Mouse (Mus musculus) intestine, embryonic 16.5 days (tissue): ENCODE results near the gene Gm37240. TPM values are rescaled to one million over a fixed set of nuclear protein-coding genes. Genes with fewer than 3 reads are reported as not detected.

Experiments
- ATAC-seq: fragments of 200-750 bp; cut with Nextera tagmentation; 2 replicates; pipeline ENCODE4 v1.8.0; 2017; ENCODE audit warnings: moderate TSS enrichment, moderate library complexity
- H3K27ac ChIP-seq: fragments of 300-500 bp; sonication (generic); 2 replicates; pipeline ENCODE4 v1.5.1; 2014; ENCODE audit warnings: mild to moderate bottlenecking, low read length
- H3K27me3 ChIP-seq: fragments of 300-500 bp; sonication (generic); replicated peaks from 2 replicates; pipeline ENCODE4 v1.6.1; 2014; ENCODE audit warnings: low read length, control low read depth, mixed read lengths; ENCODE audit not compliant: control insufficient read depth, insufficient read depth
- H3K36me3 ChIP-seq: fragments of 300-500 bp; sonication (generic); 2 replicates; pipeline ENCODE4 v1.6.1; 2014; ENCODE audit warnings: low read length, control low read depth; ENCODE audit not compliant: control insufficient read depth, insufficient read depth
- H3K4me1 ChIP-seq: fragments of 300-500 bp; sonication (generic); 2 replicates; pipeline ENCODE4 v1.6.1; 2014; ENCODE audit warnings: low read length, control low read depth, mixed read lengths; ENCODE audit not compliant: control insufficient read depth, insufficient read depth
- H3K4me2 ChIP-seq: fragments of 300-500 bp; sonication (generic); 2 replicates; pipeline ENCODE4 v1.6.1; 2014; ENCODE audit warnings: low read depth, low read length, control low read depth
- H3K4me3 ChIP-seq: fragments of 300-500 bp; sonication (generic); 2 replicates; pipeline ENCODE4 v1.5.1; 2014; ENCODE audit warnings: mild to moderate bottlenecking, low read length
- H3K9ac ChIP-seq: fragments of 300-500 bp; sonication (generic); 2 replicates; pipeline ENCODE4 v1.6.1; 2014; ENCODE audit warnings: low read depth, low read length
- H3K9me3 ChIP-seq: fragments of 300-500 bp; sonication (generic); 2 replicates; pipeline ENCODE4 v1.6.1; 2016; ENCODE audit warnings: low read length, control low read depth; ENCODE audit not compliant: control insufficient read depth
- WGBS: fragments of 180-500 bp; shearing (Covaris S2); extraction: QIAGEN DNeasy Blood & Tissue Kit; methylation state at CpG from one replicate; pipeline ENCODE4 v1.1.7; 2014; 5-methylcytosine and 5-hydroxymethylcytosine counted together
- polyA plus RNA-seq: library from polyadenylated mRNA; unstranded; fragments of >200 nt; fragmentation: Nextera tagmentation; extraction: Ambion mirVana; gene quantifications from 2 replicates; pipeline ENCODE4 v1.2.1, GENCODE M21; 2015

The Gm37240 gene
- polyA plus RNA-seq, 1 experiment from 2014 or later: 6.8 TPM

DNA sequence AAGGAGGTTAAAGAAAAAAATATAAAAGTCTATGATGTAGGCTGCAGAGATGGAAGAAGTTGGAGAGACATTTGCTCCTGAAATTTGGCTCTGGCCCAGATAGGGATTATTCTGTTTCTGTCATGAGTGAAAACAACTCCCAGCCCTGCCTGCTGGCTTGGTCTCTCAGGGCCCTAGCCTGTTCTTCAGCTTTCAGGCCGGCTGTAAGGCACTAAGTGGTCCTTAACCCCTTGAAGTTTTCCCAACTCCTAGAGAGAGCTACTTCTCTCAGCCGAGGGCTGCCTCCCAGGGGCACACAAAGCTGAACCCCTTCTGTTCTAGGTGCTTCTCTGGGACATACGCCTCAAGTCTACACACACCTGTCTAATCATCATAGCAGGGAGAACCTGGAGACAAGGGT, 1414.8 kb downstream of the Gm37240 start:
- 51% methylated on average over 3 of the region's 3 CpGs for WGBS
- Histone ChIP-seq H3K9me3 (no peaks in the 10 kb centered on the region), H3K4me1 (peaks cover 16% of the 10 kb centered on the region), H3K27me3 (no peaks in the 10 kb centered on the region), H3K27ac (no peak overlapping the region), H3K9ac (no peak overlapping the region), H3K36me3 (no peaks in the 10 kb centered on the region), H3K4me2 (0 out of 2 replicates have a peak overlapping the region, but pooled peaks have one; percentile 8), H3K4me3 (no peak overlapping the region)
- ATAC-seq: no peak

DNA sequence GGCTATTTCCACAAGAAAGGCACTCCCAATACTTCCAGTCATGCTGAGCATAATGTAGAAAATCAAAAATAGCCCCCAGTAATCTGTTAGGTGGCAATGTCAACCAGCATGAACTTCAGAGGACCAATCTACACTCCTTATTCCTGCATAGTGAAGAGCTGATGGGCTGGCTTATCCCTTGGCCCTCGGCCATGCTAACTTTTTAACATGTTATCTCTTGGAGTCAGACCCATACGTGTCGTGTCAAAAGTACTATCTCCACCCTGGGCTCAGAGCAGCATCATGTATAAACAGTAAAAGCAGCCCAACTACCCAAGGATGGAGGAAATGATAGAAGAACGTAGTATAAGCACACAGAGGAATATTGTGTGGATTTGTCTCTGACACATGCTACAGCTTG, 1416.2 kb downstream of the Gm37240 start:
- Histone ChIP-seq H3K36me3 (no peaks in the 10 kb centered on the region), H3K4me3 (no peak overlapping the region), H3K9ac (no peak overlapping the region), H3K4me1 (peaks cover 19% of the 10 kb centered on the region), H3K9me3 (no peaks in the 10 kb centered on the region), H3K4me2 (no peak overlapping the region), H3K27me3 (no peaks in the 10 kb centered on the region), H3K27ac (no peak overlapping the region)
- WGBS: 83% methylated on average over 4 of the region's 4 CpGs
- ATAC-seq: peak; percentile 47

DNA sequence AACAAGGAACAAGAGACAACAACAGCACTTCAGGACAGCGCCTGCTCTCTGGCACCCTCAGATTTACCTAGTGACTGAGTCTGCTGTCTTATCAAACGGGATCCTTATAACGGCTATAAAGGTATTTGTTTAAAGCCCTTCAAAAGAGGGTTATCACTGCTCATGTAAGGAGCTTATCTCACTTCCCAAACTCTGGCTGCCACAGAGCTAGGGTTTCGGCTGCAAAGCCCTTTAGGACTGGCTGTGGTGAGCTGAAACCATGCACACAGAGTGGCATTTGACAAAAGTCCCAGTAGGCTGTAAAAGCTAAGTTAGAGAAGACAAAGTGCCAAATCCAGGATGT, 1419.2 kb downstream of the Gm37240 start:
- ATAC-seq: peak; percentile 13; the same call in 1 of the 2 replicates
- H3K27ac ChIP-seq: no peak overlapping the region
- H3K36me3 ChIP-seq: no peaks in the 10 kb centered on the region
- H3K9ac ChIP-seq: no peak overlapping the region
- no peaks in the 10 kb centered on the region for H3K9me3 ChIP-seq
- H3K4me1 ChIP-seq: peaks cover 12% of the 10 kb centered on the region
- H3K4me2 ChIP-seq: no peak overlapping the region
- no peaks in the 10 kb centered on the region for H3K27me3 ChIP-seq
- H3K4me3 ChIP-seq: no peak overlapping the region
- WGBS: 44% methylated on average over 4 of the region's 4 CpGs

DNA sequence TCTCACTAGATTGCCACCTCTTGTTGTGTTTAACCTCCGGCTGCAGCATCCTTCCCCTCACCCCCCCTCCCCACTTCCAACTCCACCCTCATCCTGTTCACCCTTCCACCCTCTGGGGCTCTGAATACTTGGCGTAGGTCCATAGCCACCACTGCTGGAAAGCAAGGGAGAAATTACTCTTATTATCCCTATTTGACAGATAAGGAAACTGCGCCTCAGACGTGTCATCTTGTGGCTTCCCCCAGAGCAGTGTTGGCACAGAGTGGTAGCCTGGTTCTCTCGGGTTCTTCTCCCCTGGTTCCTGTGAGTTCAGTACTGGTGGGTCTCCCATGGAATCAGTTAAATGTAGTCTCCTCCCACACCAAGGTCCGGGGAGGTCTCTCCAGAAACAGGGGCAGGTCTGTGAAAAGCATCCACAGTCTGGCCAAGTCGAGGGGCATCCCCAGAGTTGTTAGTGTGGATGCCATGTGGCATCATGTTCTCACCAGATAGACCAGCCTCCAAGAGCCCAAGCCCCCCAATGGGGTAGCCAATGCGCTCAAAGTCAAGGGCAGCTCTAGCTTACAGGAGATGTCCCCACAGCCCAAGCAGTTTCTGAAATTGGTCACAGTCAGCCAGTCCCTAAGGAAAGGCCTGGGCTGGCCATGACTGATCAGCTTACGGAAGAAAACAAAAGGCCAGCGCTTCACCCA, 1419.8 kb downstream of the Gm37240 start:
- Histone ChIP-seq H3K4me2 (no peak overlapping the region), H3K27ac (no peak overlapping the region), H3K4me1 (peaks cover 8% of the 10 kb centered on the region), H3K4me3 (no peak overlapping the region; the same call in 1 of the 2 replicates), H3K9ac (no peak overlapping the region), H3K9me3 (no peaks in the 10 kb centered on the region), H3K27me3 (no peaks in the 10 kb centered on the region), H3K36me3 (no peaks in the 10 kb centered on the region)
- WGBS: 39% methylated on average over 10 of the region's 10 CpGs
- peak; percentile 61 for ATAC-seq

DNA sequence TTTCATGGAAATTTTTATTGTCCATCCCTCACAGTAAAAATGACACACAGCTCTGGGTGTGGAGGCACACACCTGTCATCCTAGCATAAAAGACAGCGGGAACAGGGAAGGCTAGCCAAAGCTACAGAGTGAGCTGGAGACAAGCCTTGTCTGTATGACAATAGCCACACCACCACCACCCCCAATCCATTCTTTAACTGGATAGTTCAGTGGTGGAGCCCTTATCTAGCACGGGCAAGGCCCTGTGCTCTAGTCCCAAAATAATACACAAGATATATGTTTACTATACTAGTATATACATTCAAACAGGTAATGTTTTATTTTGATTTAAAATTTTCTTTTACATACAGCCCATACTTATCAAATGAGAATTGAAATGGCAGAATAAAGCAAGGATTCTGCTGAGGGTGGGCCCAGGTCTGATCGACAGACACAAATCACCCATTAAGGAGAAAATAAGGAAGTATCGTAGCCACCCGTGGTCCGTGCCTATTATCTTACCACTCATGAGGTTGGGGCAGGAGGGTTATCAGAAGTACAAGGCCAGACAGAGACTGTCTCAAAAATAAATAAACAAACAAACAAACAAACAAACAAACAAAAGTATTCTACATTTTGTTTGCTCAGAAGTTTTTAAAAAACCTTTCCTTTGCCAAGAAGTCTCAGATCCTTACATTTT, 1421.4 kb downstream of the Gm37240 start:
- H3K27me3 ChIP-seq: no peaks in the 10 kb centered on the region
- no peak overlapping the region for H3K4me3 ChIP-seq
- H3K4me2 ChIP-seq: no peak overlapping the region
- no peaks in the 10 kb centered on the region for H3K9me3 ChIP-seq
- no peak overlapping the region for H3K9ac ChIP-seq
- 76% methylated on average over 6 of the region's 6 CpGs for WGBS
- ATAC-seq: no peak
- H3K4me1 ChIP-seq: peaks cover 20% of the 10 kb centered on the region
- H3K27ac ChIP-seq: no peak overlapping the region
- H3K36me3 ChIP-seq: no peaks in the 10 kb centered on the region

DNA sequence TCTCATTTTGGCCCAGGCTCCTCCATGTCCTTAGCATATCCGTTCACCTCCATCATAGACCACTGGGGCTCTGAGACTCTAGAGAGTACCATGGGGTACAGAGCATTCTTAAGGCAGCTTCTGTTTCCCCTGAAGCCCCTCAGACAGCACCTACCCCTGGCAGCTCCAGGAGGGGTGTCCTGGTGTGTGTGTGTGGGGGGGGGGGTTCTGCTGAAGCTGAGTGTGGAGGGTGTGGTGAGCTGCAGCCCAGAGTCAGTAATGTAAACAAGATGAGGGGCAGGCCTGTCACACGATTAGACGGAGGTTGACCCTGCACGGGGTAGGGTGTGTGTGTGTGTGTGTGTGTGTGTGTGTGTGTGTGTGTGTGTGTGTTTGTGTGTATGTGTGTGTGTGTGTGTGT, 1425.6 kb downstream of the Gm37240 start:
- Histone ChIP-seq H3K9ac (0 out of 2 replicates have a peak overlapping the region, but pooled peaks have one; percentile 15), H3K27ac (peak overlapping the region; percentile 66), H3K4me2 (no peak overlapping the region), H3K27me3 (no peaks in the 10 kb centered on the region), H3K9me3 (no peaks in the 10 kb centered on the region), H3K4me3 (no peak overlapping the region), H3K4me1 (peaks cover 28% of the 10 kb centered on the region), H3K36me3 (no peaks in the 10 kb centered on the region)
- peak; percentile 47 for ATAC-seq
- WGBS: 35% methylated on average over 4 of the region's 4 CpGs

DNA sequence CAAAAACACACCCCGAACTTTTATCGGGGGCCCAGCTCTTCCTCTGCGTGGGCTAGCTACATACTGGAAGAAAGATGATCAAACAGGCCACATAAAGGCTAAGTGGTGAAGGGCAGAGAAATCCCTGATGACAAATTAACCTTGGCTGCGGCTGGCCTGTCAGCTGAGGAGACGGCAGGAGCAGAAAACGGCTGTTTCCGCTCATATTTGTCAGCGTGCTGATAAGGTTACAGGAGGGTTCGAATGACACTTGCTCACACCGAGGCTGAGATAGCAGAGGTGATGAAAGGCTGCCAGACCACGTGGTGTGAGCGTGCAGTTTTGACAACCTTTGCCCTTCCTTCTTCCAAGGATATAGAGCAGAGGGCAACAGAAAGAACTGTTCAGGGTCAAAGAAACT, 1426.4 kb downstream of the Gm37240 start:
- Histone ChIP-seq H3K9ac (peak overlapping the region; percentile 15; the same call in 1 of the 2 replicates), H3K9me3 (no peaks in the 10 kb centered on the region), H3K4me3 (no peak overlapping the region), H3K27me3 (no peaks in the 10 kb centered on the region), H3K36me3 (no peaks in the 10 kb centered on the region), H3K4me1 (peaks cover 31% of the 10 kb centered on the region), H3K27ac (peak overlapping the region; percentile 77), H3K4me2 (peak overlapping the region; percentile 37; the same call in 1 of the 2 replicates)
- 7% methylated on average over 12 of the region's 12 CpGs for whole genome bisulfite sequencing
- ATAC-seq: peak; percentile 88

DNA sequence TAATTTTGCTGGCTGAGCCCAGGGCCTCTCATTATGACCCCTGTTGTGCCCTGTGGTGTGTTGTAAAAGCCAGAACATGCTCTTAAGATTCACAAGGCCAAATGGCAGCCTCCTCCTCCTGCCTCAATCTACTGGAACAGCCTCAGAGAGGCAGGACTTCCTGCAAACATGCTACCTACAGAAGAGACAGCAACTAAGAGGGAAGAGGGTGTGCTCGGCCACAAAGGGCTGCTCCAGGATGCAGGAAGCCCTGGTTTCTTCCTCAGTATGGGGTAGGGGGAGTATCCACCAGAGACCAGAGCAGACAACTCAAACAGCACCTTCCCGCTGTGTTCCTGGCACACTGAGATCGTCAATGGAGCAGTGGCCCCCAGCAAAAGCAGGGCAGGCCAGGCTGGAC, 1426.8 kb downstream of the Gm37240 start:
- ATAC-seq: peak; percentile 51
- H3K4me2 ChIP-seq: peak overlapping the region; percentile 37; the same call in 1 of the 2 replicates

DNA sequence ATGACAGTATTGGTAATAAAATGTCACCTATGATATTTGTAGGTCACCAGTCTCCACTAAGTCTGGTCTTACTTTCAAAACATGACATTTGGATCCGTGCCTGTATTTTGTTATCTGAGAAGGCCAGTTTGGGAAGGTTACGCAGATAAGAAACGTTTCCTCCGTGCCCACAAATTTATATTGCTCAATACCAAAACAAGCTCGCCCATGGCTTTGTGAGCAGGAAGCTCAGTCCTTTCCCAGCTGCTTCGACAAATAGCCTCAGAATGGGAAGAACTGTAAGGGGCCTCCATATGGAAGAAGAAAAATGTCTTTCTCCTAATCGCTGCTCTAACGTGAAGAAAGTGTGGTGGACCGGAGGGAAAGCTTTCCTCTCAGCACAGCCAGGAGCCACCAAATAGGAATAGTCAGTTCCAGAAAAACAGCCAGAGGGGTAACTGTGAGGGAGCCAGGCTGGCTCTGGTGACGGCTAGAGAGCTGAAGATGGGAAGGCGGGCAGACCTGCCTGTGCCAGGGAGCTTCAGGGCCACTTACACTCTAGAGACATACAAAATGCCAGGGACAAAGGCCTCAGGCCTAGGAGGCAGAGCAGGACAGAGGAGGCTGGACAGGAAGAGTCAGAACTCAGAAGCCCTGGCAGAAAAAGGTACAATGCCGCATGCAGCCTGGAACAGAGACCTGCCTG, 1431.4 kb downstream of the Gm37240 start:
- Histone ChIP-seq H3K27me3 (no peaks in the 10 kb centered on the region), H3K4me1 (peaks cover 20% of the 10 kb centered on the region), H3K4me3 (no peak overlapping the region), H3K9ac (no peak overlapping the region), H3K36me3 (no peaks in the 10 kb centered on the region), H3K9me3 (no peaks in the 10 kb centered on the region), H3K27ac (no peak overlapping the region), H3K4me2 (no peak overlapping the region)
- WGBS: 58% methylated on average over 12 of the region's 12 CpGs
- ATAC-seq: peak; percentile 25; the same call in 1 of the 2 replicates

More for the DNA sequence above, 1426.8 kb downstream of the Gm37240 start:
- peaks cover 33% of the 10 kb centered on the region for H3K4me1 ChIP-seq
- no peaks in the 10 kb centered on the region for H3K27me3 ChIP-seq
- H3K36me3 ChIP-seq: no peaks in the 10 kb centered on the region
- WGBS: 34% methylated on average over 3 of the region's 3 CpGs
- peak overlapping the region; percentile 77 for H3K27ac ChIP-seq
- H3K4me3 ChIP-seq: no peak overlapping the region
- peak overlapping the region; percentile 15; the same call in 1 of the 2 replicates for H3K9ac ChIP-seq
- H3K9me3 ChIP-seq: no peaks in the 10 kb centered on the region
